Mouse (Mus musculus) urinary bladder, postnatal 0 days (tissue): ENCODE data around the gene Arpc3. TPM values are rescaled to one million over a fixed set of nuclear protein-coding genes. Genes with fewer than 3 reads are reported as not detected.

Experiments used
- polyA plus RNA-seq: library from polyadenylated mRNA; unstranded; fragments of >200 nt; fragmentation: Nextera tagmentation; extraction: Ambion mirVana; gene quantifications from 2 replicates; pipeline ENCODE4 v1.2.1, GENCODE M21; 2015

Gene Arpc3
- polyA plus RNA-seq: 110 and 122 TPM in 2 replicates

GRCm38 (mm10) chr5:122391786-122392180 is at the start of gene Arpc3:
Gene Arpc3, plus strand, starts transcription at chr5:122391878.

GRCm38 (mm10) chr5:122353807-122354491 is 37.7 kb upstream of the Arpc3 start, which contains the start of the genes Rad9b and Vps29:
Gene Rad9b, minus strand, starts transcription at chr5:122354233.
Gene Vps29, plus strand, starts transcription at chr5:122354369.

GRCm38 (mm10) chr5:122371591-122372191 is 20.0 kb upstream of the Arpc3 start, which contains the start of gene Gpn3:
Gene Gpn3, plus strand, starts transcription at chr5:122371876.

GRCm38 (mm10) chr5:122372192-122372769 is 19.4 kb upstream of the Arpc3 start, which contains the start of gene Fam216a:
Gene Fam216a, minus strand, starts transcription at chr5:122372364.

GRCm38 (mm10) chr5:122421271-122422068 is 29.8 kb downstream of the Arpc3 start, which contains the start of gene Anapc7:
Gene Anapc7, plus strand, starts transcription at chr5:122421693.

Other genes with a start within 250 kb of the Arpc3 start
- 116 and 129 TPM in 2 replicates for gene Ppp1cc, start 233.6 kb upstream of the Arpc3 start, polyA plus RNA-seq
- 2.2 and 3.1 TPM in 2 replicates for gene Hvcn1, start 185.1 kb upstream of the Arpc3 start, polyA plus RNA-seq
- 3.7 and 4.0 TPM in 2 replicates for gene Tctn1, start 127.4 kb upstream of the Arpc3 start, polyA plus RNA-seq
- gene Pptc7, start 107.5 kb upstream of the Arpc3 start, polyA plus RNA-seq: 7.2 and 7.7 TPM in 2 replicates
- 4.2 and 4.7 TPM in 2 replicates for gene Rad9b, start 37.6 kb upstream of the Arpc3 start, polyA plus RNA-seq
- gene Vps29, start 37.5 kb upstream of the Arpc3 start, polyA plus RNA-seq: 232 and 251 TPM in 2 replicates
- gene Gpn3, start 20.0 kb upstream of the Arpc3 start, polyA plus RNA-seq: 33.9 and 36.5 TPM in 2 replicates
- 21.3 and 24.0 TPM in 2 replicates for gene Fam216a, start 19.5 kb upstream of the Arpc3 start, polyA plus RNA-seq
- gene Anapc7, start 29.8 kb downstream of the Arpc3 start, polyA plus RNA-seq: 23.5 and 27.9 TPM in 2 replicates
- 83.6 and 86.4 TPM in 2 replicates for gene Atp2a2, start 110.3 kb downstream of the Arpc3 start, polyA plus RNA-seq
- 19.3 and 21.8 TPM in 2 replicates for gene Ift81, start 222.6 kb downstream of the Arpc3 start, polyA plus RNA-seq